Mouse (Mus musculus): Measurements from ENCODE around the gene Anxa1. TPM values are rescaled to one million over a fixed set of nuclear protein-coding genes. Genes with fewer than 3 reads are reported as not detected.
A peak's percentile ranks its signal among the peaks of the same experiment; 100 is the strongest.

The Anxa1 gene
- total RNA-seq, 1 experiment from 2014 or later = 525 TPM

DNA sequence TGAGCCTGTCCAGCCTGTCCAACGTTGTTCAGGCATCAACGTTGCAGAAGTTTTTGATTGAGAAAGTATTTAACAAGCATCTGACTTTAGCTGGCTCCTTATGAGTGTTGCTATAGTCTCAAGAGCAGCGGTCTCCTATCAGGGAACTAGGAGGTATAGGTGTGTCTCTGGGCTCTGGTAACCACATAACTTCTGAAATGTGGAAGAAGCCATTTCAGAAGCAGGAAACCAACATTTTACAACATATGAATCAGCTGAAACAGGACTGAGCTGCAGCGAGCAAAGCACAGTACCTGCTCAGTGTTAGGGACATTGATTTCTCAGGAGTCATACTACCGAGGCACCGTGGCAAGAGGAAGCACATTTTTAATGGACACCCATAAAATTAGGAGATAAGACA, 1.5 kb downstream of the Anxa1 start:
- ATAC-seq (replicated peaks in 1 of 2; ENCODE audit: insufficient read depth in 1 of 2, low FRiP score in 2 of 2, low TSS enrichment in 1 of 2, low read depth in 1 of 2, poor library complexity in 2 of 2, severe bottlenecking in 2 of 2) = peak; percentile 66 to 68

DNA sequence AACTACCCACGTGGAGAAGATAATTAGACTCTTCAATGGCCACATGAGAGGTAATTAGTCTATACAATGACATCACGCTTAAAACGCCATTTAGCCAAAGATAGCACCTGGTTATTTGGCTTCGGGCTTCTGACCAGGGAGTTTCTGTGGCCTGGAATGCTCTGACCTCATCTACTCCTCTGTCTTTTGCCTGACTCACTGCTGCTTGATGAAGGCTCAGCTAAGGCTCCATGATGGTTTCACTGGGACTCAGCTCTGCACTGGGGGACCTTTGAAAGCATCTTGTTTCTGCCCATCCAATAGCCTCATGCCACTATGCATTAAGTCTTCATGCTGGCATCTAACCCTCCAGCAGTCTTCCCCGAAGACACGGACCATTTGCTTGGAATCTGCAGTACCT, 2.5 kb downstream of the Anxa1 start:
- ATAC-seq (replicated peaks in 1 of 2; ENCODE audit: insufficient read depth in 1 of 2, low FRiP score in 2 of 2, low TSS enrichment in 1 of 2, low read depth in 1 of 2, poor library complexity in 2 of 2, severe bottlenecking in 2 of 2) = no peak

DNA sequence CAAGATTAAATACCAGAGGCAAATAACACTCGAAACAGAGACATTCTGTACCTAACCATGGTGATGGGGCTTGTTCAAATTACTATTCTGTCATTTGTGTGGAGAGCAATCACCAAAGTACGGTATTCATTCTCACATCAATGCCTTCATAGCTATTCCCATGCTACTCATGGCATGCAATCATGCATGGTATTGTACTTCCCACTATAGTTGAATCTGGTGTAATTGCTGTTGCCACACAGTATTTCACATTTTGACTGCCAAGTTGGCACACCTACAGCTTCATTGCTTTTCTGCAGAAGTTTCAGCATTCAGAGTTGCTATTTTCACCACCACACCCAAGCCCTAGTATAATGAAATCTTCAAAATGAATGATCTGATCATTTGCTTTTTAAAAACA, 4.4 kb downstream of the Anxa1 start:
- peak in 1 of 2 experiments; percentile 6; a peak in 1 of 4 replicates for ATAC-seq (replicated peaks in 1 of 2; ENCODE audit: insufficient read depth in 1 of 2, low FRiP score in 2 of 2, low TSS enrichment in 1 of 2, low read depth in 1 of 2, poor library complexity in 2 of 2, severe bottlenecking in 2 of 2)

DNA sequence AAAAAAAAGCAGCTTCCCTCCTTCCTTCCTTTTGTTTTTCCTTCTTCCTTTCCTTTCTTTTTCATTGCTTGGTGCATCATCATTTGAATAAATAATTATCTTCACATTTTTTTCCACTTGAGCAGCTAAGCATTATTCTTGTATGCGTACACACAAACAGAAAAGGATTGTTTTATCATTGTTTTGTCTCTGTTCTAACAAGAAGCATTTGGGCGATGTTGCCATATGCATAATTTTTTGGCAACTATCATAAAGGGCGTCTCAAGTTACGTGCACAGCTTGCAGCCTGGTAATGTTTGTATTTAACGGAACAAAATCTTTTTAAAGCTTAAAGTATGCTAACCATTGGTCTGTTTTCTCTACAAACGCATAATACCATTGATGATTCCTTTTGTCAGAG, 5.1 kb downstream of the Anxa1 start:
- no peak for ATAC-seq (replicated peaks in 1 of 2; ENCODE audit: insufficient read depth in 1 of 2, low FRiP score in 2 of 2, low TSS enrichment in 1 of 2, low read depth in 1 of 2, poor library complexity in 2 of 2, severe bottlenecking in 2 of 2)

DNA sequence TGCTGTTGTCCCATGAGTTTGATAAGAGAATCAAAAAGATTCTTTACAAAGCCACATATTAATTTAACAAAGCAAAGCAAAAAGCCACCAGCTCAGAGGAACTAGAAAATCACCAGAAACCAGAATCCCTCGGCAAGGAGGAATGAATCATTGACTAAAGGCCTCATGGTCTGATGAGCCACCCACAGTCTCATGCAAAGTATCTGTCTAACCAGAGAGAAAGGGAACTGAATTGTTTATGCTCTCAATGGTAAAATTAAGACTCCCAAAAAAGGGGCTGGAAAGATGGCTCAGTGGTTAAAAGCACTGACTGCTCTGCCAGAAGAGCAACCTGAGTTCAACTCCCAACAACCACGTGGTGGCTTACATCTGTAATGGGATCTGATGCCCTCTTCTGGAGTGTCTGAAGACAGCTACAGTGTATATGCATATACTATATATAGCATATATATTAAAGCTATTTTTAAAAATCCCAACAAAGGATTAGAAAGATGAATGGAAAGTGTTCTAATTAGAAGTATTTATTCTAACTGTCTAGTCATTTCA, 9.5 kb downstream of the Anxa1 start:
- no peak for ATAC-seq (replicated peaks in 1 of 2; ENCODE audit: insufficient read depth in 1 of 2, low FRiP score in 2 of 2, low TSS enrichment in 1 of 2, low read depth in 1 of 2, poor library complexity in 2 of 2, severe bottlenecking in 2 of 2)

DNA sequence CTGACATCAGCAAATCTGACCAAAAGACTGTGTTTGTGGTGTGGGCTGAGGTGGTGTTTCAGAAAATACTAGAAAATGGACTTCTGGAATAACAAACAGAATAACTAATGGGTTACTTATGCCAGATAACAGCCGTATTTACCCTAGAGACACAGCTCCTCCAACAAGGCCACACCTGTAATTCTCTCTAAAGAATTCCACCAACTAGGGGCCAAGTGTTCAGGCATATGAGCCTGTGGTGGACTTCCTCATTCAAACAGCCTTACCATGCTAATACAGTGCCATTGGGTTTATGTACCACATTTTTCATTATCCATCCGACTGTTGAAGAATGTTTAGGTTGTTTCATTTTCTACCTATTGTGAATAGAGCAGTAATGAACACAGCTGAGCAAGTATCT, 20.6 kb downstream of the Anxa1 start:
- no peak for ATAC-seq (replicated peaks in 1 of 2; ENCODE audit: insufficient read depth in 1 of 2, low FRiP score in 2 of 2, low TSS enrichment in 1 of 2, low read depth in 1 of 2, poor library complexity in 2 of 2, severe bottlenecking in 2 of 2)

DNA sequence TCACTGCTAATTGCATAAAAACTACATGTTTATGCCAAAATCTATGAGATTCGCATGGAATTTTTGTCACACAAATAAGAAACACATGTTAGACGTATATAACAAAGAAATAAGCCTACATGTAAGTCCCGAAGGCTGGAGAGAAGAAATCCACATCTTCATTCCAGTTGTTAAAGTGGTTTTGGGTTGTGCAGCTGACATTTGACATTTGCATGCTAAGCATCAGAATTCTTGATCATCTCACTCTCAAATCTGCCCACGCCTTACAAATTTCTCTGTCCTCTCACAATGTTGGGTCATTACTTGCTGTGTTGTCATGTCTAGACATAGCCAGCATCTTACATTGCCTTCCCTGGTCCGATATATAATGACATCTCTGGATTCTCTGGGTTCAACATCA, 24.2 kb downstream of the Anxa1 start:
- ATAC-seq (replicated peaks in 1 of 2; ENCODE audit: insufficient read depth in 1 of 2, low FRiP score in 2 of 2, low TSS enrichment in 1 of 2, low read depth in 1 of 2, poor library complexity in 2 of 2, severe bottlenecking in 2 of 2) = no peak

DNA sequence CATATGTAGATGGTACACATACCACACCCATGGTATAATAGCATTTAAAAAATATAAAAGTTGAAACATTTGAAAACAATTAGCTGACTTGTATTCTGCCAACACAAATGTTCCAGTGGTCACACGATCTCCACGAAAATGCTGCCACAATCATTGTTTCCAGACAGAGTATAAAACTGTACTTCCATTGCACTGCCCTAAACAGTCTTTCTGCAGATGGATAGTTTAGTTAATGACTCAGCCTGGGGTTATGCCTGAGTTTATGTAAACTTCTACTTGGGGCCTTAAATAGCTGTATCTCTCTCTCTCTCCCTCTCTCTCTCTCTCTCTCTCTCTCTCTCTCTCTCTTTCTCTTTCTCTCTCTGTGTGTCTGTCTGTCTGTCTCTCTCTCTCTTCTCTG, 24.7 kb downstream of the Anxa1 start:
- ATAC-seq (replicated peaks in 1 of 2; ENCODE audit: insufficient read depth in 1 of 2, low FRiP score in 2 of 2, low TSS enrichment in 1 of 2, low read depth in 1 of 2, poor library complexity in 2 of 2, severe bottlenecking in 2 of 2) = no peak

DNA sequence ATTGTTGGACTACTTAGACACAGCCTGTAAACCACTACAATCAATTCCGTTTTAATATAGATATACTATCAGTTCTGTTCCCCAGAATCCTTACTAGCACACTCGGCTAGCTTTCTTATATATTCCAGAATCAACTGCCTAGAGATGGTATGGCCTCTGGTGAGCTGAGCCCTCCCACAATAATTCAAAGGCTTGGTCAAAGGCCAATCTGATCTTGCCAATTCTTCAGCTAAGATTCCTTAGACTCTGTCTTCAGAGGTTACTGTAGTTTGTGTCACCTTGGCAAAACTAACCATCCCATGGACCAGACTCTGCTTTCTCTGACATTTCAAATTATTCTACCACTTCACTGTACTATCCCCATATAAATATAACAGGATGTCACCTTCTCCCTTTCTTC, 25.4 kb downstream of the Anxa1 start:
- 0 out of 4 replicates have a peak, but pooled peaks of 1 of the 2 experiments have one; percentile 7 for ATAC-seq (replicated peaks in 1 of 2; ENCODE audit: insufficient read depth in 1 of 2, low FRiP score in 2 of 2, low TSS enrichment in 1 of 2, low read depth in 1 of 2, poor library complexity in 2 of 2, severe bottlenecking in 2 of 2)

DNA sequence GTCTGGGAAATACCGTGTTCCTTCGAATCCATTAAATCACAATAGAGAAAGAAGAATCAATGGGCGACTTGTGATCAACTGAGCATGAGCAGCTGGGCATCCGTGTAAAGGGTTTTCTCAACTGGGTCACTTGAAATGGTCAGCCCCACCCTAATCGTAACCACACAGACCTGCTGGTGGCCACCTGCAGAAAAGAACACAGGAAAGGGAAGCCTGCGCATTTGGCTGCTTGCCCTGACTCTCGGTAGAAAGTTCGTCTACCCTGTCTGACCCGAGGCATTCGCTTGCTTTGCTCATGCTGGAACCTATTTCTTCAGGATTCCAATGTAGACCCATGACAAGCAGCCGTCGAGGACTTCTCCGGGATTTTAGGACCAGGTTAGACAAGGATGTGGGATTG, 25.8 kb downstream of the Anxa1 start:
- peak; percentile 66 for ATAC-seq (replicated peaks in 1 of 2; ENCODE audit: insufficient read depth in 1 of 2, low FRiP score in 2 of 2, low TSS enrichment in 1 of 2, low read depth in 1 of 2, poor library complexity in 2 of 2, severe bottlenecking in 2 of 2)

DNA sequence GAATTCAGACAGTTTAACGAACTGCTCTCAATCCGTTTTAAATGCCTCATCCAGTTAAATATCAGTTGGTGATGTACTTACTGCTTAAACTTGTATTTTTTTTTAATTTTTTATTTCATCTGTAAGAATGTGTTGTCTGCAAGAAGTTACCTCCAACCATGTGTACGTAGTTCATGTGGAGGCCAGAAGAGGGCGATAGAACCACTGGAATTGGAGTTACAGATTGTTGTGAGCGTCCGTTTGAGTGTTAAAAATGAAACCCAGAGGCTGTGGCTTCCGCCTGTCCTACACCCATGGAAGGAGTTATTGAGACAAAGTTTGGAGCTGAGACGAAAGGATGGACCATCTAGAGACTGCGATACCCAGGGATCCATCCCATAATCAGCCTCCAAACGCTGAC, 27.5 kb downstream of the Anxa1 start:
- ATAC-seq (replicated peaks in 1 of 2; ENCODE audit: insufficient read depth in 1 of 2, low FRiP score in 2 of 2, low TSS enrichment in 1 of 2, low read depth in 1 of 2, poor library complexity in 2 of 2, severe bottlenecking in 2 of 2) = peak; percentile 34 to 67; a peak in 1 of 4 replicates

DNA sequence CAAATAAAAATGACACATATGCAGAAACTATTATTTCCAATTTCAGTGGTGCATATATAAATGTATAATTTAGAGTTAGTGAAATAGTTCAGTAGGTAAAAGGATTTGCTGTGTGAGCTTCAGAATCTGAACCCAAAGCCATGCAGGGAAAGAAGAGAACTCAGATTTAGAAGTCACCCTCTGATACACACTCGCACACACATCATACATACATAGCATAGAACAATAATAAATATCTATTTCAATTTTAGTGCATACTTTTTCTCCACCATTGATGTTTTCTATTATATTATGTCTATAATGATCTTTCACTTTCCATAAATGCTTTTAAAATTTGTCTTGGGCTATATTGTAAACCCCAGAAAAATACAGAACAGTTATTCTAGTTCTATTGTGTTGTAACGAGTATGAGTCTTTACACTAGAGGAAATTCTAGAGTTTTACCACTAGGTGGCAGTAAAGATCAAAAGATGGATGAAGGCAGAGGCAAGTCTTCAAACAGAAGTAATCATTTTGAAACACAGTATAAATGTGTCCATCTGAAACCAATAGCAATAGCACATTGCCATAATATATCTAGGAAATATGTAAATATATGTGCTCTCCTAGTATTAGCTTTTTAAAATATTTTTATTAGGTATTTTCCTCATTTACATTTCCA, 28.7 kb downstream of the Anxa1 start:
- peak; percentile 74 to 80 for ATAC-seq (replicated peaks in 1 of 2; ENCODE audit: insufficient read depth in 1 of 2, low FRiP score in 2 of 2, low TSS enrichment in 1 of 2, low read depth in 1 of 2, poor library complexity in 2 of 2, severe bottlenecking in 2 of 2)

DNA sequence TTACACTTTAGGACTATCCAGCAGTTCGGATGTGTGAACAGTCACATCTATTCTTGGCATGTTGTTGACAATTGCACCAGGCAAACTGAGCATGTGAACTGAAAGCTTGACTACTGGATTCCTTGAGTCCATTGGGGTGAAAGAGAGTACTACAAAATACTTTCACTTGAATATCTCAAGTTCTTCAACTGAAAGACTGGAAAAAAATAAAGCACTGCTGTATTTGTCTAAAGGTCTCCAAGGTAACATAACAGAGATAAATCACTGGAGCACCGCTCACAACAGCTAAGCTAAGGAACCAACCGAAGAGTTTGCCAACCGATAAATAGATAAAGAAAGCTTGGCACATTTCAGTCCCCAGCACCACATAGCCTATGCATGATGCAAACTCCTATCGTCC, 32.1 kb downstream of the Anxa1 start:
- ATAC-seq (replicated peaks in 1 of 2; ENCODE audit: insufficient read depth in 1 of 2, low FRiP score in 2 of 2, low TSS enrichment in 1 of 2, low read depth in 1 of 2, poor library complexity in 2 of 2, severe bottlenecking in 2 of 2) = no peak

DNA sequence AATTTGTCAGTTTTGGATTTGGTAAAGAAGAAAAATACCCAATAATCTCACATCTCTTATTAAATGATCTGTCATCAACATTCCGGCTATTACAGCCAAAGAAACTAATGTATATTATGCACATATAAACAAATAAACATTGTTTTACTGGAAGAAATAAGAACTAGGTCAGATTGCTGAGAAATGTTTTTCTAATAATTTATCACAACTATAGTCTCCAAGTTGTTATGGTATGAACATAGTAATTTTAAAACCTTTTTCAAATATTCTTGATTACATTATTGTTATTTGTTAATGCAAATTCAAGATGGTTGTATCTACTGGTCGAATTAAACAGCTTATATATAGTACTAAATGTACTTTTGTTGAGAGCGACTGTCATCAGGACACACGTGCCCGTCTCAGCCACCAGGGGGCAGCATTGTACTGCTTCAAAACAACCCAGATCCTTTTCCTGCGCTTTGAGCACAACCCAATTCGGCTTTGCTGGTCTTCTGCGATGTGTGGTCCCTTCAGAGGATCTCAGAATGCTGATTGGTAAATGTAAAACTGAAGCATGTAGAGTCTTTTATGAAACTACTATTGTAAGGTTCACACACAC, 45.3 kb downstream of the Anxa1 start:
- ATAC-seq (replicated peaks in 1 of 2; ENCODE audit: insufficient read depth in 1 of 2, low FRiP score in 2 of 2, low TSS enrichment in 1 of 2, low read depth in 1 of 2, poor library complexity in 2 of 2, severe bottlenecking in 2 of 2) = peak; percentile 85 to 87

DNA sequence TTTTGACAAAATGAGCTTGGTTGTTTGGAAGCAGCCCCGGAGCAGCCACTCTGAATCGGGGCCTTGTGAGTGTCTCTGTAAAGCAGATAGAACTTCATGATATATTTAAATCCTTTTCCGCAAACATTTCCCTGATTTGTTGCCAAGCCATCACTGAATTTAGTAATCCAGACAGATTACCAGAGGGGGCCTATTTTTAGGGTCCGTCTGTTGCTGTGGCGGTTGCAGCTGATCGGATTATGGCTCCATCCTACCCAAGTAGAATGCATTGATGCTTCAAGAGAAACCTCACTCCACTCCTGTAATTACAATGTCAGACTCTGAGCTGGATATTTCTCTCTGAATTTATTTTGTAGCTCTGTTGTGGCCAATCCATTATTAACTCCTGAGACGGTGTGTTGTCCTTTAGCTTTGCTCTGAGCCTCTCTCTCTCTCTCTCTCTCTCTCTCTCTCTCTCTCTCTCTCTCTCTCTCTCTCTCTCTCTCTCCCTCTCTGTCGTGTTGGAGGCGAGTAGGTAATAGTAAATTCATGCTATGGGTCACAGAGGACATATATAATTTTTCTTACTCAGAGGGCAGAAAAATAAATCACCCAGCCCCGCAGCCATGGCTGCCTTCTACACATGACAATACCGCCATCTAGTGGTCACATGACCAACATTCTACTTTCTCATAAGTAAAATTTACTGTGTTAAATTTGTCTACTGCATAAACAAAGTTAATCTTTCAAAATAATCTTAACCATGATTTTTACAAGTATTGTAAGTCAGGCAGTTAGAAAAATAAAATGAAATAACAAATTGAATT, 46.0 kb downstream of the Anxa1 start:
- ATAC-seq (replicated peaks in 1 of 2; ENCODE audit: insufficient read depth in 1 of 2, low FRiP score in 2 of 2, low TSS enrichment in 1 of 2, low read depth in 1 of 2, poor library complexity in 2 of 2, severe bottlenecking in 2 of 2) = peak; percentile 76 to 89

DNA sequence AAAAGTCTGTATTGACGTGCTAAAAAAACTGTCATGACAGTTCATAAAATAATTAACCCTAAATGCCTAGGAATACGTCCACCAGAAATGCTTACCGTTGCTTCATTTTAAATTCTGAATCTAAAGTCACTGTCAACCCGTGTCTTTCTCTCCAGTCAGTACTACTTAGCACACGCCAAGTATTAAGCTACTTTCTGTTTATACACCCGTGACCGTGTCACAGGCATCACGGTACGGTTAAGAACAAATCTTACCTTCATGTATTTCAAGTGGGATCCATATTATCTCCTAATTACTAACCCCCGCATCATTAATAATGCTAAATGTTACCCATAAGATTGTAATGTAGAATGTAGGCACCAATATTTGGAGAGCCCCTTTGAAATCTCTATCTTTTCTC, 46.7 kb downstream of the Anxa1 start:
- ATAC-seq (replicated peaks in 1 of 2; ENCODE audit: insufficient read depth in 1 of 2, low FRiP score in 2 of 2, low TSS enrichment in 1 of 2, low read depth in 1 of 2, poor library complexity in 2 of 2, severe bottlenecking in 2 of 2) = no peak

Data from hematopoietic stem cell, adult 5-6 weeks (primary cell).